Mouse (Mus musculus): Measurements from ENCODE around the gene Fry. TPM values are rescaled to one million over a fixed set of nuclear protein-coding genes. Genes with fewer than 3 reads are reported as not detected.
A peak's percentile ranks its signal among the peaks of the same experiment; 100 is the strongest.

Fry gene
- polyA plus RNA-seq, 1 experiment, result 2.1 TPM

GRCm38 (mm10) chr5:150115271-150116092, 3.0 kb upstream of the Fry start:
- no peaks in the 10 kb centered on the region for H3K27me3 ChIP-seq (ENCODE audit: control insufficient read depth, insufficient read depth, insufficient read length)
- no peak overlapping the region for H3ac ChIP-seq (ENCODE audit: control insufficient read depth, insufficient read length)
- H3K4me2 ChIP-seq (ENCODE audit: low read depth), result peak overlapping the region; percentile 52
- no peak overlapping the region for H3K4me3 ChIP-seq
- TF ChIP-seq TCF3 (IDR thresholded peaks at IDR 0.05; ENCODE audit: insufficient read length, low read depth) (peak; percentile 3), SRF (IDR thresholded peaks at IDR 0.05; ENCODE audit: control insufficient read depth, insufficient read length, low read depth) (no peak), REST (IDR thresholded peaks at IDR 0.05; ENCODE audit: insufficient read depth, insufficient read length) (no peak), MYOG (IDR thresholded peaks at IDR 0.05; ENCODE audit: control insufficient read depth in 1 of 3, insufficient read depth in 1 of 3, insufficient read length in 2 of 3, low read depth in 2 of 3) (peak in 2 of 3 experiments; percentile 3 to 68), MYOD1 (IDR thresholded peaks at IDR 0.05; ENCODE audit: control insufficient read depth in 1 of 3, insufficient read length in 2 of 3, low read depth in 2 of 3) (peak in 1 of 3 experiments; percentile 71), USF1 (IDR thresholded peaks at IDR 0.05; ENCODE audit: low read depth) (no peak), MAX (IDR thresholded peaks at IDR 0.05; ENCODE audit: low read depth) (no peak), POLR2AphosphoS2 (IDR thresholded peaks at IDR 0.05; ENCODE audit: insufficient read length, low read depth) (no peak)
- no peaks in the 10 kb centered on the region for H3K36me3 ChIP-seq (ENCODE audit: control insufficient read depth, insufficient read depth)
- no peaks in the 10 kb centered on the region for H3K79me2 ChIP-seq (ENCODE audit: control insufficient read depth, insufficient read depth)

GRCm38 (mm10) chr5:150116216-150116905, 2.1 kb upstream of the Fry start:
- H3K79me2 ChIP-seq (ENCODE audit: control insufficient read depth, insufficient read depth), result no peaks in the 10 kb centered on the region
- no peak overlapping the region for H3K4me3 ChIP-seq
- H3K4me2 ChIP-seq (ENCODE audit: low read depth), result peak overlapping the region; percentile 52
- TF ChIP-seq SRF (IDR thresholded peaks at IDR 0.05; ENCODE audit: control insufficient read depth, insufficient read length, low read depth) (no peak), E2F4 (IDR thresholded peaks at IDR 0.05; ENCODE audit: insufficient read depth) (no peak), CEBPB (IDR thresholded peaks at IDR 0.05; ENCODE audit: insufficient read depth, poor library complexity, severe bottlenecking) (no peak), TCF3 (IDR thresholded peaks at IDR 0.05; ENCODE audit: insufficient read length, low read depth) (no peak), MYOG (IDR thresholded peaks at IDR 0.05; ENCODE audit: control insufficient read depth in 1 of 3, insufficient read depth in 1 of 3, insufficient read length in 2 of 3, low read depth in 2 of 3) (no peak), MAX (IDR thresholded peaks at IDR 0.05; ENCODE audit: low read depth) (no peak), POLR2A (IDR thresholded peaks at IDR 0.05; ENCODE audit: insufficient read length, low read depth) (no peak), TCF12 (IDR thresholded peaks at IDR 0.05; ENCODE audit: insufficient read depth, poor library complexity, severe bottlenecking) (no peak), POLR2AphosphoS2 (IDR thresholded peaks at IDR 0.05; ENCODE audit: insufficient read length, low read depth) (no peak), USF1 (IDR thresholded peaks at IDR 0.05; ENCODE audit: low read depth) (no peak), MYOD1 (IDR thresholded peaks at IDR 0.05; ENCODE audit: control insufficient read depth in 1 of 3, insufficient read length in 2 of 3, low read depth in 2 of 3) (no peak), REST (IDR thresholded peaks at IDR 0.05; ENCODE audit: insufficient read depth, insufficient read length) (no peak)
- no peak overlapping the region for H3ac ChIP-seq (ENCODE audit: control insufficient read depth, insufficient read length)
- H3K27me3 ChIP-seq (ENCODE audit: control insufficient read depth, insufficient read depth, insufficient read length), result no peaks in the 10 kb centered on the region
- H3K36me3 ChIP-seq (ENCODE audit: control insufficient read depth, insufficient read depth), result no peaks in the 10 kb centered on the region

- H3ac ChIP-seq (ENCODE audit: control insufficient read depth, insufficient read length), result no peak overlapping the region
- no peak overlapping the region for H3K4me2 ChIP-seq (ENCODE audit: low read depth)
- H3K27me3 ChIP-seq (ENCODE audit: control insufficient read depth, insufficient read depth, insufficient read length), result no peaks in the 10 kb centered on the region
- no peak overlapping the region for H3K4me3 ChIP-seq
- TF ChIP-seq CEBPB (IDR thresholded peaks at IDR 0.05; ENCODE audit: insufficient read depth, poor library complexity, severe bottlenecking), result no peak
- TF ChIP-seq TCF12 (IDR thresholded peaks at IDR 0.05; ENCODE audit: insufficient read depth, poor library complexity, severe bottlenecking), result no peak
- no peak for TF ChIP-seq REST (IDR thresholded peaks at IDR 0.05; ENCODE audit: insufficient read depth, insufficient read length)
- TF ChIP-seq MAX (IDR thresholded peaks at IDR 0.05; ENCODE audit: low read depth), result no peak
- TF ChIP-seq POLR2A (IDR thresholded peaks at IDR 0.05; ENCODE audit: insufficient read length, low read depth), result no peak
- no peak for TF ChIP-seq E2F4 (IDR thresholded peaks at IDR 0.05; ENCODE audit: insufficient read depth)
- TF ChIP-seq MYOD1 (IDR thresholded peaks at IDR 0.05; ENCODE audit: control insufficient read depth in 1 of 3, insufficient read length in 2 of 3, low read depth in 2 of 3), result no peak
- TF ChIP-seq TCF3 (IDR thresholded peaks at IDR 0.05; ENCODE audit: insufficient read length, low read depth), result no peak
- TF ChIP-seq MYOG (IDR thresholded peaks at IDR 0.05; ENCODE audit: control insufficient read depth in 1 of 3, insufficient read depth in 1 of 3, insufficient read length in 2 of 3, low read depth in 2 of 3), result no peak
- TF ChIP-seq SRF (IDR thresholded peaks at IDR 0.05; ENCODE audit: control insufficient read depth, insufficient read length, low read depth), result no peak
- no peak for TF ChIP-seq USF1 (IDR thresholded peaks at IDR 0.05; ENCODE audit: low read depth)
- no peak for TF ChIP-seq POLR2AphosphoS2 (IDR thresholded peaks at IDR 0.05; ENCODE audit: insufficient read length, low read depth)
- H3K79me2 ChIP-seq (ENCODE audit: control insufficient read depth, insufficient read depth), result no peaks in the 10 kb centered on the region
- H3K36me3 ChIP-seq (ENCODE audit: control insufficient read depth, insufficient read depth), result no peaks in the 10 kb centered on the region
Observed at GRCm38 (mm10) chr5:150116906-150117216, 1.6 kb upstream of the Fry start.

DNA sequence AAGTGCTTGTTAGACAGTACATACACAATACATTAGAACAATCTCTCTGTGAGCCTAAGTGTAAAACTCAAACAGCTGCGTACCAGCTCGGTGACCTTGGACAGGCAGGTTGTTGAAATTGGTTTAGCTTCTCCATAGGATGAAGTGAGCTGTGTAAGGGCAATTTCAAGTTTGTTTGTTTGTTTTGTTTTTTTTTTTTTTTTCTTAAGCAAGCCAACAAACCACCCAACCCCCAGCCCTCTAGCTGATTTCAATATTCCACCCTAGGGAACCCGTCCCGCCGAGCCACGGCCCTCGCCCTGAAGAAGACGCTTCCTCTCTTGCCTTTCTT, 356 bp upstream of the Fry start:
- H3K36me3 ChIP-seq (ENCODE audit: control insufficient read depth, insufficient read depth), result no peaks in the 10 kb centered on the region
- H3K4me3 ChIP-seq, result no peak overlapping the region
- no peak overlapping the region for H3ac ChIP-seq (ENCODE audit: control insufficient read depth, insufficient read length)
- H3K79me2 ChIP-seq (ENCODE audit: control insufficient read depth, insufficient read depth), result no peaks in the 10 kb centered on the region
- H3K27me3 ChIP-seq (ENCODE audit: control insufficient read depth, insufficient read depth, insufficient read length), result no peaks in the 10 kb centered on the region
- no peak overlapping the region for H3K4me2 ChIP-seq (ENCODE audit: low read depth)
- TF ChIP-seq MAX (IDR thresholded peaks at IDR 0.05; ENCODE audit: low read depth), result no peak
- TF ChIP-seq REST (IDR thresholded peaks at IDR 0.05; ENCODE audit: insufficient read depth, insufficient read length), result no peak
- TF ChIP-seq MYOD1 (IDR thresholded peaks at IDR 0.05; ENCODE audit: control insufficient read depth in 1 of 3, insufficient read length in 2 of 3, low read depth in 2 of 3), result no peak
- TF ChIP-seq POLR2A (IDR thresholded peaks at IDR 0.05; ENCODE audit: insufficient read length, low read depth), result no peak
- TF ChIP-seq TCF3 (IDR thresholded peaks at IDR 0.05; ENCODE audit: insufficient read length, low read depth), result no peak
- TF ChIP-seq CEBPB (IDR thresholded peaks at IDR 0.05; ENCODE audit: insufficient read depth, poor library complexity, severe bottlenecking), result no peak
- no peak for TF ChIP-seq USF1 (IDR thresholded peaks at IDR 0.05; ENCODE audit: low read depth)
- TF ChIP-seq SRF (IDR thresholded peaks at IDR 0.05; ENCODE audit: control insufficient read depth, insufficient read length, low read depth), result no peak
- TF ChIP-seq E2F4 (IDR thresholded peaks at IDR 0.05; ENCODE audit: insufficient read depth), result no peak
- no peak for TF ChIP-seq POLR2AphosphoS2 (IDR thresholded peaks at IDR 0.05; ENCODE audit: insufficient read length, low read depth)
- TF ChIP-seq TCF12 (IDR thresholded peaks at IDR 0.05; ENCODE audit: insufficient read depth, poor library complexity, severe bottlenecking), result no peak
- TF ChIP-seq MYOG (IDR thresholded peaks at IDR 0.05; ENCODE audit: control insufficient read depth in 1 of 3, insufficient read depth in 1 of 3, insufficient read length in 2 of 3, low read depth in 2 of 3), result no peak
